Mouse (Mus musculus) liver, embryonic 16.5 days (tissue): Measurements from ENCODE around the gene Nnmt. TPM values are rescaled to one million over a fixed set of nuclear protein-coding genes. Genes with fewer than 3 reads are reported as not detected.

Experiments
- ATAC-seq: fragments of 200-750 bp; cut with Nextera tagmentation; 2 replicates; pipeline ENCODE4 v1.8.0; 2017; ENCODE audit warnings: low read depth, mild to moderate bottlenecking, moderate number of reproducible peaks, moderate library complexity
- H3K27ac ChIP-seq: fragments of 300-500 bp; sonication (generic); 2 replicates; pipeline ENCODE4 v1.5.1; 2014; ENCODE audit warnings: mild to moderate bottlenecking, low read length
- H3K27me3 ChIP-seq: fragments of 300-500 bp; sonication (generic); 2 replicates; pipeline ENCODE4 v1.6.1; 2014; ENCODE audit warnings: low read depth, low read length, mixed read lengths; ENCODE audit not compliant: control insufficient read depth, insufficient read depth
- H3K36me3 ChIP-seq: fragments of 300-500 bp; sonication (generic); 2 replicates; pipeline ENCODE4 v1.6.1; 2014; ENCODE audit warnings: mild to moderate bottlenecking; ENCODE audit not compliant: control insufficient read depth, insufficient read depth
- H3K4me1 ChIP-seq: fragments of 300-500 bp; sonication (generic); 2 replicates; pipeline ENCODE4 v1.6.1; 2014; ENCODE audit warnings: low read depth, low read length, mixed read lengths; ENCODE audit not compliant: control insufficient read depth
- H3K4me2 ChIP-seq: fragments of 300-500 bp; sonication (generic); 2 replicates; pipeline ENCODE4 v1.6.1; 2014; ENCODE audit warnings: low read depth, low read length, mixed read lengths
- H3K4me3 ChIP-seq: fragments of 300-500 bp; sonication (generic); 2 replicates; pipeline ENCODE4 v1.5.1; 2014; ENCODE audit warnings: low read depth, mild to moderate bottlenecking, low read length
- H3K9ac ChIP-seq: fragments of 300-500 bp; sonication (generic); 2 replicates; pipeline ENCODE4 v1.6.1; 2014; ENCODE audit warnings: low read depth, low read length
- H3K9me3 ChIP-seq: fragments of 300-500 bp; sonication (generic); replicated peaks from 2 replicates; pipeline ENCODE4 v1.6.1; 2016; ENCODE audit warnings: low read length; ENCODE audit not compliant: control insufficient read depth
- WGBS: fragments of 180-500 bp; shearing (Covaris S2); extraction: QIAGEN DNeasy Blood & Tissue Kit; methylation state at CpG from one replicate; pipeline ENCODE4 v1.1.7; 2014; ENCODE audit not compliant: insufficient replicate concordance; 5-methylcytosine and 5-hydroxymethylcytosine counted together
- polyA plus RNA-seq: library from polyadenylated mRNA; unstranded; fragments of >200 nt; fragmentation: Nextera tagmentation; extraction: Ambion mirVana; gene quantifications from 2 replicates; pipeline ENCODE4 v1.2.1, GENCODE M21; 2015

The Nnmt gene
- polyA plus RNA-seq, 1 experiment from 2014 or later, result 0.44 TPM

DNA sequence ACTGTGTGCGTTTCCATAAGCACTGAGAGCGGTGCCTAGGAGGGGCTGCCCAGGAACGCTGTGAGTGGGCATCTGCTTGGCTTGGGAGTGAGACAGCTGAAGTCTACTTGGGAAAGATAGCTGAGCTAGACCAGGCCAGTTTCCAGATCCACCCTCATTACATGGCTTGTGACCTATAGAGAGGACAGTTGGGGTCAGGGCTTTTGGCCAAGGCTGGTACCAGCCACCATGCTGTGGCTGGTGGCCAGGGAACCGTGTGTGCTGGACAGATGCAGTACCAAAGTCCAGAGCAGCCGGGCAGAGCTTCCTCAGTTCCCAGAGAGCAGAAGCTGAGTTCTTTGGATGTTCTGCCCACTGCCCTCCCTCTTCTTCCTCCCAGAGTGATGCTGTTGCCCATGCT lies 7.6 kb upstream of the Nnmt start:
- H3K4me1 ChIP-seq, result no peaks in the 10 kb centered on the region
- no peak overlapping the region for H3K27ac ChIP-seq
- ATAC-seq, result no peak
- no peak overlapping the region for H3K4me2 ChIP-seq
- H3K9me3 ChIP-seq, result no peaks in the 10 kb centered on the region
- no peak overlapping the region for H3K4me3 ChIP-seq
- H3K36me3 ChIP-seq, result no peaks in the 10 kb centered on the region
- H3K27me3 ChIP-seq, result no peaks in the 10 kb centered on the region
- H3K9ac ChIP-seq, result no peak overlapping the region
- 55% methylated on average over 5 of the region's 5 CpGs for WGBS

DNA sequence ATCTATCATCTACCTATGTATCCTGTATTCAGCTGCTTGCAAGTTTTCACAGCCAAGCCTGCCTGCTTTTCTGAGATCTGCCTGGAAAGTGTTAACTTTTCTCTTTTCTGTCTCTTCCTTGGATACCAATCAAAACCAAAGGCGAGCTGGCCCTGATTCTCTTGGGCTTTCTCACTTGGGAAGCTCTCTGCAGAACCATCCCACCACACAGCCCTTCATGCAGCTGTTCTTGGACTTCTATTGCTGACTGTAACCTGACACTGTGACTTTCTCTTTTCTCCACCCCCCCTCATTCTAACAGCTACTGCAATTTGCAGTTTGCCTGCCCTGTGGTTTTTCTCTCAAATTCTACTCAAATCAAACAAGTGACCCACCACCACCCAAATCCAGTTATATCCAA lies 6.1 kb upstream of the Nnmt start:
- no peak overlapping the region for H3K9ac ChIP-seq
- H3K9me3 ChIP-seq, result no peaks in the 10 kb centered on the region
- H3K36me3 ChIP-seq, result no peaks in the 10 kb centered on the region
- 26% methylated on average over 1 of the region's 1 CpGs for WGBS
- no peaks in the 10 kb centered on the region for H3K4me1 ChIP-seq
- no peak overlapping the region for H3K27ac ChIP-seq
- no peak overlapping the region for H3K4me2 ChIP-seq
- H3K27me3 ChIP-seq, result no peaks in the 10 kb centered on the region
- ATAC-seq, result no peak
- no peak overlapping the region for H3K4me3 ChIP-seq

- H3K27me3 ChIP-seq, result no peaks in the 10 kb centered on the region
- no peak for ATAC-seq
- WGBS, result 33% methylated on average over 4 of the region's 4 CpGs
- H3K9me3 ChIP-seq, result no peaks in the 10 kb centered on the region
- no peak overlapping the region for H3K9ac ChIP-seq
- no peaks in the 10 kb centered on the region for H3K36me3 ChIP-seq
- no peak overlapping the region for H3K4me2 ChIP-seq
- no peak overlapping the region for H3K4me3 ChIP-seq
- H3K27ac ChIP-seq, result no peak overlapping the region
- H3K4me1 ChIP-seq, result no peaks in the 10 kb centered on the region
Observed at GRCm38 (mm10) chr9:48609734-48610133, 4.8 kb upstream of the Nnmt start.

GRCm38 (mm10) chr9:48607417-48607816 lies 2.5 kb upstream of the Nnmt start:
- H3K27me3 ChIP-seq, result no peaks in the 10 kb centered on the region
- no peak overlapping the region for H3K27ac ChIP-seq
- 58% methylated on average over 7 of the region's 7 CpGs for WGBS
- H3K9ac ChIP-seq, result no peak overlapping the region
- H3K9me3 ChIP-seq, result no peaks in the 10 kb centered on the region
- ATAC-seq, result no peak
- H3K4me3 ChIP-seq, result no peak overlapping the region
- no peak overlapping the region for H3K4me2 ChIP-seq
- H3K36me3 ChIP-seq, result no peaks in the 10 kb centered on the region
- H3K4me1 ChIP-seq, result no peaks in the 10 kb centered on the region

GRCm38 (mm10) chr9:48606171-48606570 lies 1.2 kb upstream of the Nnmt start:
- WGBS, result 51% methylated on average over 7 of the region's 7 CpGs
- Histone ChIP-seq H3K27ac (no peak overlapping the region), H3K36me3 (no peaks in the 10 kb centered on the region), H3K4me1 (no peaks in the 10 kb centered on the region), H3K9ac (no peak overlapping the region), H3K27me3 (no peaks in the 10 kb centered on the region), H3K9me3 (no peaks in the 10 kb centered on the region), H3K4me2 (no peak overlapping the region), H3K4me3 (no peak overlapping the region)
- no peak for ATAC-seq

- no peak overlapping the region for H3K27ac ChIP-seq
Observed at GRCm38 (mm10) chr9:48605697-48606096, 744 bp upstream of the Nnmt start.

DNA sequence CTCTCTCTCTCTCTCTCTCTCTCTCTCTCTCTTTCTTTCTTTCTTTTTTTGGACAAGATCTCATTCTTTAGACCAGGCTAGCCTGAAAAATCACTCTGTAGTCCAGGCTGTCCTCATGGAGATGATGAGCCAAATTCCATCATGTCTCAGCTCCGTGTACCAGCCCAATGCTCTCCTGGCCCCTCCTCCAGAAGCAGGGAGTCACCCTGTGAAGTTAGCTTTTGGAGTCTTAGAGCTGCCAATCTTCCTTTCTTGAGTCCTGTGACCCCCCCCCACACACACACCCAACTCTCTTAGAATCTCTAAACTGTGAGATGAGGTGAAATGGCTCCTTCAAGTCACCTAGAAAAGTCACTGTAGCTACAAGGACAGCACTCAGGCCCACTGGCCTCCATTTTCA lies 727 bp downstream of the Nnmt start:
- H3K9ac ChIP-seq, result no peak overlapping the region
- WGBS, result 47% methylated on average over 1 of the region's 1 CpGs
- ATAC-seq, result no peak
- H3K9me3 ChIP-seq, result no peaks in the 10 kb centered on the region
- H3K27ac ChIP-seq, result no peak overlapping the region
- H3K4me1 ChIP-seq, result no peaks in the 10 kb centered on the region
- H3K4me3 ChIP-seq, result no peak overlapping the region
- no peak overlapping the region for H3K4me2 ChIP-seq
- no peaks in the 10 kb centered on the region for H3K36me3 ChIP-seq
- H3K27me3 ChIP-seq, result no peaks in the 10 kb centered on the region

More at GRCm38 (mm10) chr9:48605697-48606096, 744 bp upstream of the Nnmt start:
- Histone ChIP-seq H3K9ac (no peak overlapping the region), H3K4me1 (no peaks in the 10 kb centered on the region), H3K27me3 (no peaks in the 10 kb centered on the region), H3K4me2 (no peak overlapping the region), H3K9me3 (no peaks in the 10 kb centered on the region), H3K36me3 (no peaks in the 10 kb centered on the region), H3K4me3 (no peak overlapping the region)
- no peak for ATAC-seq
- whole genome bisulfite sequencing, result 57% methylated on average over 5 of the region's 5 CpGs

DNA sequence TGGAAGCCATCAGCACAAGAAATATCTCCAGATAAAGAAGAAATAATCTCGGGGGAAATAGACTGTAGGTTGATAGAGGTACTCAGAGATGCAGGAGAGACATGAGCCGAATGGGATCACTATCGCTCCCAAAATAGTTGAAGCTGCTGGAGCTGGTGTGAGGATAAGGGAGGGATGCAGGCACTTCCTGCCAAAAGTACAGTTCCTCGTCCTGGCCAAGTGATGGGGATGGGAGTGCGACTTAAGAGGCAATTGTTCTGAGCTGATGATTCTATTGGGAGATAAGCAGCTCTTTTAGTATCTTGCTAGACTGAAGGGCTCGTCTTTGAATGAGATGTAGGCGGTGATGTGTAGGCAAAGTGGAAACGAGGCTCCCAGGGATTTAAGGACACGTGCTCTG lies 4.1 kb downstream of the Nnmt start:
- Histone ChIP-seq H3K27me3 (no peaks in the 10 kb centered on the region), H3K4me2 (no peak overlapping the region), H3K9me3 (no peaks in the 10 kb centered on the region), H3K27ac (no peak overlapping the region), H3K4me1 (no peaks in the 10 kb centered on the region), H3K9ac (no peak overlapping the region), H3K36me3 (no peaks in the 10 kb centered on the region), H3K4me3 (no peak overlapping the region)
- no peak for ATAC-seq
- WGBS, result 54% methylated on average over 9 of the region's 9 CpGs

GRCm38 (mm10) chr9:48600066-48600465 lies 4.9 kb downstream of the Nnmt start:
- WGBS, result 39% methylated on average over 2 of the region's 2 CpGs
- ATAC-seq, result no peak

GRCm38 (mm10) chr9:48597494-48597893 lies 7.5 kb downstream of the Nnmt start:
- no peak overlapping the region for H3K27ac ChIP-seq

More at GRCm38 (mm10) chr9:48600066-48600465, 4.9 kb downstream of the Nnmt start:
- Histone ChIP-seq H3K4me2 (no peak overlapping the region), H3K9ac (no peak overlapping the region), H3K9me3 (no peaks in the 10 kb centered on the region), H3K27ac (no peak overlapping the region), H3K36me3 (no peaks in the 10 kb centered on the region), H3K4me3 (no peak overlapping the region), H3K4me1 (no peaks in the 10 kb centered on the region), H3K27me3 (no peaks in the 10 kb centered on the region)

More at GRCm38 (mm10) chr9:48597494-48597893, 7.5 kb downstream of the Nnmt start:
- H3K4me2 ChIP-seq, result no peak overlapping the region
- 48% methylated on average over 5 of the region's 5 CpGs for WGBS
- H3K4me3 ChIP-seq, result no peak overlapping the region
- H3K9me3 ChIP-seq, result no peaks in the 10 kb centered on the region
- H3K4me1 ChIP-seq, result no peaks in the 10 kb centered on the region
- no peaks in the 10 kb centered on the region for H3K27me3 ChIP-seq
- no peaks in the 10 kb centered on the region for H3K36me3 ChIP-seq
- no peak overlapping the region for H3K9ac ChIP-seq
- ATAC-seq, result no peak
